Mouse (Mus musculus) kidney, adult 2 months (tissue): ENCODE data around the gene Klhdc8b.
A peak's percentile ranks its signal among the peaks of the same experiment; 100 is the strongest.

Source experiments
- CTCF ChIP-seq: fragments of 200-500 bp; conservative IDR thresholded peaks from 2 replicates; pipeline ENCODE4 v1.5.1; 2011; ENCODE audit warnings: low read depth, mild to moderate bottlenecking, control low read depth, low read length, moderate library complexity, mixed read lengths; ENCODE audit not compliant: insufficient read depth, insufficient read length
- POLR2A ChIP-seq: fragments of 200-500 bp; IDR thresholded peaks from one replicate; pipeline ENCODE4 v1.6.1; 2011; ENCODE audit warnings: low read depth, low read length, control low read depth

- no peak for TF ChIP-seq CTCF
- peak; percentile 49 for TF ChIP-seq POLR2A
These were observed 46.4 kb upstream of the Klhdc8b start, which contains the start of gene Qars for GRCm38 (mm10) chr9:108507619-108508434.
